Mouse (Mus musculus): ENCODE measurements at regions not wholly inside any gene's neighbourhood (a gene's known extent, or its start where the extent isn't known, plus 50 kb on each side); places are given as distances from the start of the nearest gene placed in this dataset.

DNA sequence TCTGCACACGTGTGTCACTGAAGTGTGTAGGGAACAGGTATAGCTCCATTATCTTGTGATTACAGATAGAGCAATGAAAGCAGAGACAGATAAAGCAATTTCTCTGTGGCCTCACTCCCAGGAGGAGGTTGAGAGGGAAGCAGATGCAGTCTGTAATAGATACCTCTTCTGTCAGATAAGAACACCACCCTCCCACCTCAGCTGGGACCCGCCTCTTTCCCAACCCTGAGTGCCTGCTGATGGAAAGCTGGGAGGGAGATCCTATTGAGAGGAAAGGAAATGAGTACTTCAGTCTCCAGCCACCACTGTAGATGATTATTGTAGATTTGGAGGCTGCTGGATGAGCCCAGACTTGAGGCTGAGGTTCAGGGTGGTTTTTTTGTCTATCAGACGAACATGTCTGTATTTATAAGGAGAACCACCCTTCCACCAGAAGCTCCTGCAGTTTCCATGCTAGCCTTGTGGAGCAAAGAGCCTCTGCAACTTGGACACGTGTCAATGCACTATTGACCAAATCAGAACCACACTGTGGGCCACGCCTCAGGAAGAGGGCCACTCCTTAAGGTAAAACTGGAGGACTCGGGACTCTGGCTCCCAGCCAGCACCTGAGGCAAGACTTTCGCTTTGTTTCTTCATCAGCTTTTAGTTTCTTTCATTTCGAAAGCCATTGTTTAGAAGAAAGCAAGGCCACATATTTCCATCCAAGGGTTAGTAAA is 55.3 kb upstream of the Plekha5 start:
- peak; percentile 66 for DNase-seq

DNA sequence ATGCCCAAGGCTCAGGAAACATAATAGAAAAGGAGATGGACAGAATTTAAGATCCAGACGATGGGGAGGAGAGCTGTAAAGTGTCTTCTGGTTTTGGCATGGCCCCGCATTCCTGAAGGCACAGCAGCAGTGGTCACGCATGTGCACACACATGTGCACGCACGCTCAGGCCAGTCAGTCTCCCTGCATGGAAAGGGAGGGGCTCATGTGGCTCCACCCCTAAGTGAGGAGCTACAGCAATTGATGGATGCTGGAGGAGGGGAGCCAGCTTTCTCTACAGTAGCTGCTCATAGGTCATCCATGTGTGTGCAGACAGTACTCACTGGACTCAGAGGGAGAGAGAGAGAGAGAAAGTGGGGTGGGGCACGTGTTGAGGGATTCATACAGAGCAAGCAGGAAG is 56.6 kb upstream of the Plekha5 start:
- DNase-seq, result no peak

DNA sequence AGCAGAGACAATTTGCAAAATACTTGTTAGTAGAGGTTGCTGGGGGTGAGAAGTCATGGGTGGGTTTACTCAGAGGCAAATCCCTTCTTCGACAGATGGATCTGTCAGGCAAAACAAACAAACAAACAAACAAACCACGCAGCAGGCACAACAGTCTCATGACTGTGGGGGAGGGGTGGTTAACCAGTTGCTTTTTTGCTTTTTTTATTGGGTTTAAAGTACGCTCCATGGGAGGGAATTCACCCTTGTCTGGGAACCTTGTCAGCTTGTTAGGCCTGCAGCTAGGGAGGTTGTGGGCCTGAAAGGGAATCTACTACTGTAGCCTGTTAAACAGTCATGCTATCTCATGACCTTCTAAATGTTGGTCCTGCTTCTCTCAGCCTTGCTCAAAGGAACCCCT is 57.1 kb upstream of the Plekha5 start:
- DNase-seq, result no peak

DNA sequence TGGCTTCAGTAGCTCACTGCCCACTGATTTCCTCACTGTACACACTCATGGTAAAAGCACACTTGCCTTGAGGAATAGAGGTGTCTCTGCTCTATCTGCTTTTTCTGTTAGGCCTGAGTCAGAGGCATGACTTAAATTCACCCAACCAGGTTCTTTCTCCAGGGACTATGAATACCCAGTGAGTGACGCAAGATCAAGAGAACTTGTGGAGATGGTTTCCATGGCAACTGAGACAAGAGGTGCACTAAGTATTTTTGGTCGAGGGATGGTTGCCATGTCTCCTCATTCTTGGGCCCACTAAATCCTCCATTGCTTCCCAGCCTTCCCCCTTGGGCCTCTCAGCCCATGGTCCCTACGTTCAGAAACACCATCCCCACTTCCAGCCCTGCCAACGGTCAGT is 62.9 kb upstream of the Plekha5 start:
- DNase-seq, result no peak

DNA sequence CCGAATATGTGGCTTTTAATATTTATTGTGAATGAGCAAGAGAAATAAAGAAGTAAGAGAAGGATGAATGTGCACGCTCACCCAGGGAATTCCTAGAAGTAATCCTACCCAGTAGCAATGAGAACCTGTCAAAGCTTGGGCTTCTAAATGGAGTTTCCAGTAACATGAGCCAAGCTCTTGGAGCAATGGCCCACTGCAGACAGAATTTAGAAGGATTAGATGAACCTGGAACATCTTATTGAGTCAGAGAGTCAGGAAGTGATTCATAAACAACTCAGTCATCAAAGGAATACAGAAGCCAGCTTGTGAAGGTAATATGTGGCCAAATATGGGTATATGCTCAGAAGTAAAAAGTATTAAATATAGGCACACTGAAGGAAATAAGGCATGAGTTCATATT is 66.0 kb upstream of the Plekha5 start:
- no peak for DNase-seq

DNA sequence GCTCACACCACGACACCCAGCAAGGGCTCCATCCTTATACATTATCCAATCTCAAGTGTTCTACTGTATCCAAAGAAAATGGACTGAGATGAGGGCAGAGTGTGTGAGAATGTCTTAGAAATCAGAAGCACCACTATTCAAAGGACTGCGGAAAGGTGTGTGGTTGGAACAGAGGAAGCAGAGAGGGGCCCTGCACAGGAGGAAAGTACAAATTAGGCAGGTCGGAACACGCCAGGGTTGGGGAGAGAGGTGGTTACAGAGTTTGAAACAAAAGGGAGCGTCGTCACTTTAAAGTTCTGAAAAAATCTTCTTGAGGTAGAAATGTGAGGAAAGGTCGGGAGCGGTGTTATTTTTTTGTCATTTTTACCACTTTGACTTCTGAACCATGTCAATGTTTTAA is 66.6 kb upstream of the Plekha5 start:
- DNase-seq, result no peak

DNA sequence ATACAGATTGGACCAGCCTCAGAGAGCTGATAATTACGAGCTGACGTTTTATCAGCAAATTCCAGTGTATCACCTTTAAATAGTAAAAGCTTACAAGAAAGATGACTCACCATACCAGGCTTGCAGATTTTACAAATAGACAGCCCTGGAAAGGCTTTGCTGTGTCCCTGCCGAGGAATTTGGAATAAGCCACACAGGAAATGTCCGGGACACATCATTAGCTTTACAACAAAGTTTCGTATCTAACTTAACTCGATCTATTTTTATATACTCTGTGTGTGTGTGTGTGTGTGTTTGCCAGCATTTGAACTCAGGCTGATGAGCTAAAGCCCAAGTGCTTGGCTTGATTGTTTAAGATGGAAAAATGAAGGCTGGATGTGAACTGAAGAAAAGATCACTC is 69.8 kb upstream of the Plekha5 start:
- peak; percentile 57 for DNase-seq

DNA sequence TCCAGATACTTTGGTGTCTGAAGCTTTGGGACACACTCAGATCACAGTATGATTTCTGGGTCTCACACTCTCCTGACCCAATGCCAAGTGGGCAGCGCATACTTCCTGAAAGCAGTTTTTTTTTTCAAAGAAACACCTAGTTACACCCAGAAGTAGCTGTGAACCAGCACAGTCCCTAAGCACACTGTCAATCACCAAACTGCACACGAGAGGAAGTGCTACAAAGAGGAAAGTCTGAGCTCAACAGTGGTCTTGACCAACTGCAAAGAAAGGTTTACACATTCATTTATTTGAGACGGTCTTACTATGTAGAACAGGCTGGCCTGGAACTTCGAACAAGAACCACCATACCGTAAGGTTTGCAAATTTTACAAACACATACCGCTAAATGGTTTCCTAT is 70.2 kb upstream of the Plekha5 start:
- peak; percentile 43 for DNase-seq

DNA sequence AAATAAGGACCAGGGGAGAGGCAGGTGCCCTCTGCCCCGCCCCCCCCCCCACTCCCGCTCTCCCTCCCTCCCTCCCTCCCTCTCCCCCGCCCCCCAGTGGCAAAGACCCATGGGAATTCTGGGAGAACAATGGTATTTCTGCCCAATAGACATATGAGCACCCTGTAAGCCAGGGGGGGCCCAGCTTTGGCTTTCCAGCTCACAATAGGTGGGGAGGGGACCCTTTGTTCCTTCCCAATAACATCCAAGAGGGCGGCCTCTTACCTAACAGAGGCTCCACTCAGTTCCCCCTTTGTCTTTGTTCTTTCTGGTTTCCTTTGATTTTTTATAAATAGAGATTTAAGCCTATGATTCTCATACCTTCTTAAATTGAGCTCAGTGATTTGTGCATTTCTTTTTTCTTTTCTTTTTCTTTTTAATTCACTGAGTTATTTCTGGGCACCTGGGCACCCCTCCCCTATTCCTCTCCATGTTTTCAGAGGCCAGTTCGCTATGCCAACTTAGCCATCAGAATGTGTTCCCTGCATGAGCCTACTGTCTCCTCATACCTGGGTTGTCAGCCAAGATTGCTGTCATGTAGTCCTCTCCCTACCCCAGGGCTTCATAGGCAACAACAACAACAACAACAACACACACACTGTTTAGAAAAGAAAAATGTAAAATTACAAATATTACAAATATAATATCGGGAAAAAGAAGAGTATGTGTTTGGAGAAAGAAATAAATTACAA is 72.3 kb upstream of the Plekha5 start:
- no peak for DNase-seq

DNA sequence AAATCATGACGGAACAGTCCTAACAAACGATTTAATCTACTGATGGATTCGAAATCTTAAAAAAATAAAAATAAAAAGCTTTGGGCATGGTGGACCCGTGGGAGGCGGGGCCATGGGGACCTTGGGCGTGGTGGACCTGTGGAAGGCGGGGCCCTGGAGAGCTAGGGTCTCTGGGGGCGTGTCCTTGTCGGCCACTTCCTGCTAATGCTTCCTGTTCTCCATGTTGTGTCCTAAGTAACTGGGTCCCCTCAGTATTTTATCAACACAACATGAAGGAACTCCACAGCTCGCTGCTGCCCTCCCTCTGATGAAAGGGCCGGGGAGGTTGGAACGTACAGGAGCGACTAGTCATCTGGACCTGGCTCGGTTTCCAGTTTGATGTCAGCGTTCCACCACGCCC is 75.3 kb upstream of the Plekha5 start:
- DNase-seq, result no peak

DNA sequence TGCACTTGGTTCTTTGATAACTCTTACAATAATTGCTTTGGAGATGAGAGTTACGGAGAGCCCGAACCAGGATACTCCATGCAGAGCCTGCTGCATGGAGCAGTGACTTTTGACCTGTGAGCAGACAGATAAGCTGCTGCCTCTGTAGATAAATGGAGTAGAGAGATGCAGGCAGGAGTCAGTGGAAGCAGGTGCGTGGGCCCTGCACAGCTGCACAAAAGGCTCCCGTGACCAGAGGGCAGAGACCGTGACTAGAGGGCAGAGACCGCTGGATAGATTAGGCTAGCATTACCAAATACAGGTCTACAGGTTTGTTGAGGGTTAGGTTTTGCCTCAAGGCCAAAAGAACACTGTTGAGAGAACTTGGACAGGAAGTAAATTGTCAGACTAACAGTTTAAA is 76.9 kb upstream of the Plekha5 start:
- no peak for DNase-seq

DNA sequence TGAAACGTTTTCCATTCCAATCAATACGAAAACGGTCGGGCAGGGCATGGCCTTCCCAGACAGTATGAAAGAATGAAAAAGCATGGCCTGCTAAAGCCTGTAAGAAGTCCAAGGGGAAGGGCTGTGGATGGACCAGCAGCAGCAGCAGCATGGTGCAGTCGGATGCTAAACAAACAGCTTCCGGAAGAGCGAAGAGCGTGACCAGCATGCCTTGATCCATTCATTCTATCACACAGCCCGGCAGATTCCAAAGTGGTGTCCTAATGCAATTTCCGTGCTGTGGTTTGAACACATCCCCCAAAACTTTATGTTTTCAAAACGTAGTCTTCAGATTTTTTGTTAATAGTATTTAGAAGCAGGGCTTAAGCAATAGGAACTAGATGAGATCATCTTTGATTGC is 80.2 kb upstream of the Plekha5 start:
- no peak for DNase-seq

DNA sequence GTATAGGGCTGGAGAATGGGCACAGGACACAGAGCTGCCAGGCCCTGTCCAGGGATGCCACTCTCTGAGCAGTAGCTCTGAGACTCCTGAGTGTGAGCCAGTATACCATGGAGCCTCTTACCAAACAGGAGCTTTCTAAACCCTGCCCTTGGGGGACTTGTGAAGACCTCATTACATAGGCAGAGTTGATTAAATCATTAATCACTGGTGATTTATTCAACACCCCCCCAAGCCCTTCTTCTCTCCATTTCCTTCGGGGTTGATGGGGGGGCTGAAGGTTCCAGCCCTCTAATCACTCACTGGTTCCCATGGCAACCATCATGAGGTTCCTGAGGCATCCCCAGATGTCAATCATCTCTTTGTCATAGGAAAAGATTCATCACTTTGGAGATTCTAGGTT is 81.0 kb upstream of the Plekha5 start:
- DNase-seq, result no peak

DNA sequence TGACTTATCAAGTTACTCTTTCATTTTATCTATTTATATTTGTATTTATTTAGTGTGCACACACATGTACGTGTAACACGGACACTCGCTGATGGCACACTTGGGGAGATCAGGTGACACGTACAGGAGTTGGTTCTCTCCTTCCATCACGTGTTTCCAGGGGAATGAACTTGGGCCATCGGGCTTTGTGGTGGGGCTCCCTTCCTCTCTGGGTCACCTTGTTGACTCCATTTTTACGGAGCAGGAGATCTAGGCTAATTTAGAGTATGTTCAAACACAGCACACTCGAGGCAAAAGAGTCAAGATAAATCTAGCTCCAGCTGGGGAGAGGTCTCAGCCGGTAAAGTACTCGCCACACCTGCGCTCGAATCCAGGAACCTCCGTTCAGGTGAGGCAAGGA is 84.1 kb upstream of the Plekha5 start:
- DNase-seq, result no peak

DNA sequence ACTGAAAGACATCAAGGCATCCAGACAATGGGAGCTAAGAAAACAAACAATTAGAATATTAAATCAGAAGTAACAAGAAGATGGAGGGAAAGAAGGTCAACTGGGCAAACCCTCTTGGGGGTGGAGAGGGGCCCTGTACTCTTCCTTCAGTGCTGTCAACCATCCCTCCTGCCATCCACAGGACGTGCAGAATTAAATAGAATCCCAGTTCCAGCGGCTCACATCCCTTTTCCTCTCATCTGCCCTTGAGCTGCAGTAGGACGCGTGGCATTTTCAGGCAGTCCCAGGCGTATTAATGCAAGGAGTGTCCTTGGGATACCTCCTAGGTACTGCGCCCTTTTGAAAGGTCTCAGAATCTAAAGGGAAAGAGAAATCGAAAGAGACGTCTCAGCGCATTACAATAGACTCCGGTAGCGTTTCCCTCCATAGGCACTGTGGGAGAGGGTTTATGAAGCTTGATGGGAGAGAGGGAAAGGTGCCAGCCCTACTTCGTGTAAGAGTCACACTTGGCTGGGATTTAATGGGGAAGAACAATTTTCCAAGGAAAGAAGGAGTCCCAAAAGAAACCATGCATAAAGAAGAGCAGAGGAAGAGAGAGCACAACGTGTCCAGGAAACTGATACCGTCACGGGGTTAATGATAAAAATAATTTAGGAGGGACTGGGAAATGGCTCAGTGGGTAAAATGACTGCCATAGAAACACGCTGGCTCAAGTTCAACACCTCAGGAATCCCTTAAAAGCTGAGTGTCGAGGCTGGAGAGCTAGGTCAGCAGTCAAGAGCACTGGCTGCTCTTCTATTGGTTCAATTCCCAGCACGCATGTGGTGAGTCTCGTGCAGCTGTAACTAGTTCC is 85.7 kb upstream of the Plekha5 start:
- no peak for DNase-seq

DNA sequence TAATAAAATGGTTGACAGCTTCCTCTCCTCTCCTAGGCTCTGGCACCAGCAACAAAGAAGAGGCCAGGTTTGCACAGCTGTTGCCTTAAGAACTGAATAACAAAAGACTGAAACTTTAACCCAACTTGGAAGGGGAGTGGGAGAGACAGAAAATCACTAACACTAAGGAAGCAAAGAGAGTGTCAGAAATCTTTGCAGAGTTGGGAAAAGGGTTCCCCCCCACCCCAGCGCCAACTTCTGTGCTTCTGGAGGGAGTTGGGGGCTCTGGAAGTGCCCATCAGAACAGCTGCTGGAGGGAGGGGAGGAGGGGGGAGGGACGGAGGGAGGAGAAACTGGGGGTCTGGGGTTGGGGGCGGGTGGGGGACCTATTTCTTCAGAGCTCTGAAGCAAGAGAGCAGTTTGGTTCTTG is 86.8 kb upstream of the Plekha5 start:
- peak; percentile 27 for DNase-seq

DNA sequence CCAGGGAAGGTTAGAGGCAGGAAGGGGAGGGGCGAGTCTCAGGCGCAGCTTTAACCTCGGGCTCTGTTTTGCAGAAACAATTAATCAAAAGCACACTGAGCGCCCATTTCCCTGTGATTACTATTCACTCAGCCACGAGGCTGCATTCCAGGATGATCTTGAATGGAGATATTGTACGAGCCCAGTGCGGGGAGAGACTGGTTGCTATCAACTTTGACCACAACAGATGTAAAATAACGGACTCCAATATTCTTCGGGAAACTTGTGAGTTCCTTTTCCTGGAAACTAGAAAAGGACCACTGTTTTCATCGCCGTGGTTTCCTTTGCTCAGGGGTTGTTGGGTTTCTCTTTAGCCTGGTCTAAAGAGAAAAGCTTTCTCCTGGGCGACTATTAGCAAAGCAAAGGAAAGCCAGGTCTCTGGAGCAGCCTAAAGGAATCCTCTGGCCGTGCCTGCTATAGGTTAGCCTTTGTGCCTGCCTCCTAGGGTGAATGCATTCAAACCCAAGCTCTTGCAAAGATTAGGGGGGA is 87.4 kb upstream of the Plekha5 start:
- DNase-seq, result no peak

DNA sequence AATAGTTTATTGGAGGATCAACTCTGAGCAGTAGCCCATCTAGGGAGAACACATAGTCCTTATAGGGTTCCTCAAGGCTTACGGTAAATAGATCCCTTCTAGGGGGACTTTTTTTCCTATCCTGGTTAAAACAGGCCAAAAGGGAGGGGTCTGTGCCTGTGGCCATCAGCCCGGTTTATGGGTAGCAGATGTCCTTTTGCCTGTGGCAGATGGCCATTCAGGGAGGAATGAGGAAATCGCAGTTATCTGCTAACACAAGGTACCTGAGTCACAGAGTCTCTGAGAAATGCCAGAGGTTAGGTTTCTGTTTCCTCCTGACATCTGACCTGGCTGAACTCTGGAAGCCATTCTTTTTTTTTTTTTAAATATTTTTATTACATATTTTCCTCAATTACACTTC is 90.5 kb upstream of the Plekha5 start:
- DNase-seq, result no peak

DNA sequence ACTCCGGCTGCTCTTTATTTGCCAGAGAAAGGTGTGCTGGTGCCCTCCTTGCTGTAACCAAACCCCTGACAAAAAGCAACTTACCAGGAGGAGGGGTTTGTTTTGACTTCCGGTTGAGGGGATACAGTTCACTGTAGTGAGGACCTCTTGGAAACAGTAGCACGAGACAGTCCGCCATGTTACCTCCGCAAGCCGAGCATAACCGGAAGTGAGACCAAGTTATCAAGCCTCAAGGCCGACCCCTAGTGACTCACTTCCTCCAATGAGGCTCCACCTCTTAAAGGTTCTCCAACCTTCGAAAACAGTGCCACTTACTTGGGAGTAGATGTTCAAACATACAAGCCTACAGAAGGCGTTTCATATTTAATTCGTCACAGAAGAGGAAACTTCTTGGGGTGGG is 115.2 kb upstream of the Plekha5 start:
- no peak for DNase-seq

DNA sequence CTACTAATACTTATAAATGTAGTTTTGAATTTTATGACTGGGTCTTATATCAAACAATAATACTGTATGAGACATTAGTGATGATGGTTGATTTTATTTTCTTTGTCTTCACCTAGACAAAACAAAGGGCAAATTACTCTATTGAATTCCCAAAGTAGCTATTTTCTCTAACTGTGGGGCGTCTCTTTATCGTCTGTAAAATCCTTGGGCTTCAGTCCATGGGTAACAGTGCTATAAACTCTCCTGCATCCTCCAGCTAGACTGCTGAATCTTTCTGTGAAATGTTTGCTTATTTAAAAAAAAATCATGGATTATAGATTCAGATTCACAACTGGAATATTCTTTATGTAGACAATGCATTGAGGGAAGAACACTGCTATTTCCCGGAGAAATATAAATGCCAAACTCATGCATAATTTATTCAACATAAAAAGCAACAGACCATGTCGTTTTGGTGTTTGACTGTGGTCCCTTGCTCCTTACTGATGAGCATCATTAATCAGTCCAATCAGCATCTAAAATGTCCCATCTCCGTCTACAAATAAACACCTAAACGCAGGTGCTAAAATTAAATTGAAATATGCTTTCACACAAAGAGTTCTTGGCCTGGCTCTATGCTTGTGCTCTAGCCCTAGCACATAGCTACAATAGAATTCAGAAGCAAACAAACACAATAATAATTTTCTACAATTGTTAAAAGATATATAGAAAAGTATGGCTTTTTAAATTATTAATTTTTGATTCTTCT is 116.9 kb upstream of the Plekha5 start:
- no peak for DNase-seq

DNA sequence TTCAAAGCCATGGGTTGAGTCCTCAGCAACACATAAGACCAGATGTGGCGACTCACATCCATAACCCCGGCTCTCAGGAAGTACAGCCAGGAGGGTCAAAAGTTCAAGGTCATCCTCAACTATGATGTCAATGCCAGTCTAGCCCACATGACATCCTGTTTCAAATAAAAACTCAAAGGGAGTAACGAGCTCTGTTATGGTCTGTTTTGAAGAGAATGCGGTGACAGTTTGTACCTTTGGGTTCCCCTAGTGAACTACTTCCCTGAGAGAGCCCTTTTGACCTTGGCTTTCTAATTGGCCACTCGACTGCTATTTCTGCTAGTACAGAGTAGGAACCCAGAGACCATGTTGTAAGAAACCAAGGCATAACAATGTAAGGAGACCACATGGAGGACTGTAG is 119.7 kb upstream of the Plekha5 start:
- peak; percentile 17 for DNase-seq

DNA sequence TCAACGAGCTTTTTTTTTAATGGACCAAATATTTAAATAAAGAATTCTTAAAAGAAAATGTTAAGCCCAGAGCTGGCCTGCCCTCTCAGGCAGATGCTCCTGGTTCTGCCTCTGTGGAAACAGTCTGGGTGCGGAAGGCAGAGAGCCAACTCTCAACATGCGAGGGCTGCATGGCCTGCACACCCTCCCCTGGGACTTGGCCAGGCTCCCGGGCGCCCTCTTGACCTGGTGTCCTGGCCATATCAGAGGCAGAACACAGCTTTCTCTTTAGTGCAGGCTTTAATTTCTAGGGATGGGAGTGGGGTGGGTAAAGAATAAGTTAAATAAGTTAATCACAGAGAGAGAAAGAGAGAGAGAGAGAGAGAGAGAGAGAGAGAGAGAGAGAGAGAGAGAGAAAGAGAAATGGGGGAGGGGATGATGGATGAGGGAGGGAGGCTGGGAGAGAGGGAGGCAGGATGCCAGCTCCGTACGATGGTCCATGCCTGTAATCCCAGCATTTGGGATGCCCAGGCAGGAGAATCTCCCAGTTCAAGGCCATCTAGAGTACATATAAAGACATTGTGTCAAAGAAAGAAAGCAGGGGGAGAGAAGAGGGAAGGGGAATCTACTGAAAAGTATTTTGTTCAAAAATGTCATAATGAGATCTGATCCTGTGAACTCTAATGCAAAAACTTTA is 123.2 kb upstream of the Plekha5 start:
- peak; percentile 75 for DNase-seq
